Mouse (Mus musculus): ENCODE data around the gene Lhfpl4. TPM values are rescaled to one million over a fixed set of nuclear protein-coding genes. Genes with fewer than 3 reads are reported as not detected.

Gene Lhfpl4
- polyA plus RNA-seq, 1 experiment from 2014 or later, result 0.80 TPM

GRCm38 (mm10) chr6:113168316-113168975 lies 26.7 kb downstream of the Lhfpl4 start:
- DNase-seq (no peak), ATAC-seq (ENCODE audit: insufficient read depth) (no peak)
- no peak overlapping the region for H3K27ac ChIP-seq (ENCODE audit: low read depth)
- H3K9ac ChIP-seq, result no peak overlapping the region
- H3K4me1 ChIP-seq (ENCODE audit: insufficient read depth), result no peaks in the 10 kb centered on the region
- H3K27me3 ChIP-seq (ENCODE audit: insufficient read depth, low read length), result no peaks in the 10 kb centered on the region
- 86% methylated on average over 7 of the region's 7 CpGs for WGBS
- no peak overlapping the region for H3K4me2 ChIP-seq
- TF ChIP-seq CTCF (IDR thresholded peaks at IDR 0.05; ENCODE audit: low read depth), result no peak
- no peak overlapping the region for H3K4me3 ChIP-seq (ENCODE audit: low read depth, low read length)
- H3K9me3 ChIP-seq (ENCODE audit: low read depth, low read length), result no peaks in the 10 kb centered on the region
- no peaks in the 10 kb centered on the region for H3K36me3 ChIP-seq (ENCODE audit: insufficient read depth)

GRCm38 (mm10) chr6:113166661-113167251 lies 28.4 kb downstream of the Lhfpl4 start:
- Histone ChIP-seq H3K4me1 (ENCODE audit: insufficient read depth) (no peaks in the 10 kb centered on the region), H3K9me3 (ENCODE audit: low read depth, low read length) (peaks cover 4% of the 10 kb centered on the region), H3K4me2 (peak overlapping the region; percentile 46), H3K4me3 (ENCODE audit: low read depth, low read length) (no peak overlapping the region), H3K27me3 (ENCODE audit: insufficient read depth, low read length) (no peaks in the 10 kb centered on the region), H3K9ac (no peak overlapping the region), H3K36me3 (ENCODE audit: insufficient read depth) (no peaks in the 10 kb centered on the region), H3K27ac (ENCODE audit: low read depth) (peak overlapping the region; percentile 59)
- ATAC-seq (ENCODE audit: insufficient read depth) (peak; percentile 65), DNase-seq (peak; percentile 85)
- 39% methylated on average over 17 of the region's 17 CpGs for WGBS
- no peak for TF ChIP-seq CTCF (IDR thresholded peaks at IDR 0.05; ENCODE audit: low read depth)

GRCm38 (mm10) chr6:113163513-113163912 lies 31.7 kb downstream of the Lhfpl4 start:
- Histone ChIP-seq H3K27me3 (ENCODE audit: insufficient read depth, low read length) (no peaks in the 10 kb centered on the region), H3K4me2 (no peak overlapping the region), H3K27ac (ENCODE audit: low read depth) (no peak overlapping the region), H3K36me3 (ENCODE audit: insufficient read depth) (peaks cover 8% of the 10 kb centered on the region; the same call in 1 of the 2 replicates), H3K4me3 (ENCODE audit: low read depth, low read length) (no peak overlapping the region), H3K9ac (no peak overlapping the region), H3K4me1 (ENCODE audit: insufficient read depth) (no peaks in the 10 kb centered on the region), H3K9me3 (ENCODE audit: low read depth, low read length) (peaks cover 4% of the 10 kb centered on the region)
- DNase-seq, result no peak
- no peak for ATAC-seq (ENCODE audit: insufficient read depth)
- no peak for TF ChIP-seq CTCF (IDR thresholded peaks at IDR 0.05; ENCODE audit: low read depth)

DNA sequence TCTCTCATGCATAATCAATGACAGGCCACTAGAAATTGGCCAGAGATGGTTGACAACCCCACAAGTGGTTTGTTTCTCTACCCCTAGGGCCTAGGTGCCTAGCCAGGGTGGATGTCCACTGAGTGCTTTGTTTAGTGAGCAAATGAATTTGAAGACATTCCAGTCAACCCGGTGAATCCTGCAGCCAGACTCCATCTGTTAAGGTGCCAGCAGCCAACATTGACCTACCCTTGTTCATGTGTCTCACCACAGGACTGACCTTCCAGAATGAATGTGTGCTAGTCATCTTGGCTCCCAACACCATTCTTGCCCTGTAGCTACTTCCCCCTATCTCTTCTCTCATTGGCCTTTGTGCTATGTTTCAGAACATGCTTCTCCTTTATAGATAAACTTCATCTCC lies 33.2 kb downstream of the Lhfpl4 start:
- no peak for TF ChIP-seq CTCF (IDR thresholded peaks at IDR 0.05; ENCODE audit: low read depth)
- Histone ChIP-seq H3K4me2 (no peak overlapping the region), H3K4me3 (ENCODE audit: low read depth, low read length) (no peak overlapping the region), H3K9me3 (ENCODE audit: low read depth, low read length) (peaks cover 4% of the 10 kb centered on the region), H3K27ac (ENCODE audit: low read depth) (no peak overlapping the region), H3K36me3 (ENCODE audit: insufficient read depth) (peaks cover 18% of the 10 kb centered on the region; the same call in 1 of the 2 replicates), H3K9ac (no peak overlapping the region), H3K27me3 (ENCODE audit: insufficient read depth, low read length) (no peaks in the 10 kb centered on the region), H3K4me1 (ENCODE audit: insufficient read depth) (no peaks in the 10 kb centered on the region)
- DNase-seq (no peak), ATAC-seq (ENCODE audit: insufficient read depth) (no peak)
- 72% methylated on average over 1 of the region's 1 CpGs for WGBS

- Histone ChIP-seq H3K4me1 (ENCODE audit: insufficient read depth) (no peaks in the 10 kb centered on the region), H3K36me3 (ENCODE audit: insufficient read depth) (peaks cover 30% of the 10 kb centered on the region), H3K9ac (no peak overlapping the region), H3K27ac (ENCODE audit: low read depth) (no peak overlapping the region), H3K4me3 (ENCODE audit: low read depth, low read length) (no peak overlapping the region), H3K9me3 (ENCODE audit: low read depth, low read length) (peaks cover 4% of the 10 kb centered on the region), H3K4me2 (no peak overlapping the region), H3K27me3 (ENCODE audit: insufficient read depth, low read length) (no peaks in the 10 kb centered on the region)
- ATAC-seq (ENCODE audit: insufficient read depth), result no peak
- 92% methylated on average over 10 of the region's 10 CpGs for WGBS
- no peak for DNase-seq
- no peak for TF ChIP-seq CTCF (IDR thresholded peaks at IDR 0.05; ENCODE audit: low read depth)
These were observed 35.1 kb downstream of the Lhfpl4 start for GRCm38 (mm10) chr6:113160106-113160505.

DNA sequence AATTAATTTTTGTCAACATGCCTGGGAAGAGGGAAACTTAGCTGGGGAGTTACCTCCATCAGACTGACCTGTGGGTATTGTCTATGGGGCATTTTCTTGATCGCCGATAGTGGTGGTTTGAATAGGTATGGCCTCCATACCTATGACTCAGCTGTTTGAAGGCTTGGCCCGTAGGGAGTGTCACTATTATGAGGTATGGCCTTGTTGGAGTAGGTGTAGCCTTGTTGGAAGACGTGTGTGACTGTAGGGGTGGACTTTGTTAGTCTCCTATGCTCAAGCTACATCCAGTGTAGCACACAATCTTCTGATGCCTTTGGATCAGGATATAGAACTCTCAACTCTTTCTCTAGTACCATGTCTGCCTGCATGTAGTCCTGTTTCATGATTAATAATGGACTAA lies 39.1 kb downstream of the Lhfpl4 start:
- no peak for DNase-seq

DNA sequence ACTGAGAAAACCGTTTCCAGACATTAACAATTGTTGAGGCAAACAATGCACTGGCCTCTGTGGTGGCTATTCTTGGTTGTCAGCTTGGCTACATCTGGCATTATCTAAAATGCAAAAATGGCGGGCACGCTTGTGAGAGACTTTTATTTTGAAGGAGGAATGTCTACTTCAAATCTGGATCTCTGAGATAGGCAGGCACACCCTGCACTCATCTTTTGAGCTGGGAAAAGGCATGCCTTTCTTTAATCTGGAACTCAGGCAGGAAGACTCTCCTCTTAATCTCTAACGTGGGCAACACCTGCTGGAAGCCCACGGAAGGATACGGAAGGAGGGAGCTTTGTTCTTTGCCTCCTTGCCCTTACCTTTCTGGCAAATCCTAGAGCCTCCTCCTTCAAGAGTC lies 40.3 kb downstream of the Lhfpl4 start:
- H3K9ac ChIP-seq, result no peak overlapping the region
- H3K4me3 ChIP-seq (ENCODE audit: low read depth, low read length), result no peak overlapping the region
- H3K4me1 ChIP-seq (ENCODE audit: insufficient read depth), result no peaks in the 10 kb centered on the region
- DNase-seq (no peak), ATAC-seq (ENCODE audit: insufficient read depth) (no peak)
- TF ChIP-seq CTCF (IDR thresholded peaks at IDR 0.05; ENCODE audit: low read depth), result no peak
- H3K9me3 ChIP-seq (ENCODE audit: low read depth, low read length), result no peaks in the 10 kb centered on the region
- peaks cover 75% of the 10 kb centered on the region for H3K36me3 ChIP-seq (ENCODE audit: insufficient read depth)
- no peak overlapping the region for H3K4me2 ChIP-seq
- 81% methylated on average over 6 of the region's 6 CpGs for WGBS
- H3K27ac ChIP-seq (ENCODE audit: low read depth), result no peak overlapping the region
- H3K27me3 ChIP-seq (ENCODE audit: insufficient read depth, low read length), result no peaks in the 10 kb centered on the region

More for the DNA sequence above, 39.1 kb downstream of the Lhfpl4 start:
- Histone ChIP-seq H3K36me3 (ENCODE audit: insufficient read depth) (peaks cover 70% of the 10 kb centered on the region), H3K4me3 (ENCODE audit: low read depth, low read length) (no peak overlapping the region), H3K4me2 (no peak overlapping the region), H3K9ac (no peak overlapping the region), H3K27ac (ENCODE audit: low read depth) (no peak overlapping the region), H3K9me3 (ENCODE audit: low read depth, low read length) (no peaks in the 10 kb centered on the region), H3K27me3 (ENCODE audit: insufficient read depth, low read length) (no peaks in the 10 kb centered on the region), H3K4me1 (ENCODE audit: insufficient read depth) (no peaks in the 10 kb centered on the region)
- no peak for ATAC-seq (ENCODE audit: insufficient read depth)
- 87% methylated on average over 4 of the region's 4 CpGs for WGBS
- TF ChIP-seq CTCF (IDR thresholded peaks at IDR 0.05; ENCODE audit: low read depth), result no peak

Data from lung, embryonic 14.5 days (tissue).